9 mouse cellular contexts compared by ENCODE assay signal in genomic region chr1:161379685-161380424, GRCm38 (mm10). TPM values are rescaled to one million over a fixed set of nuclear protein-coding genes. Genes with fewer than 3 reads are reported as not detected.
DNase-seq lines count a peak whose midpoint lies in the region.
"Had no signal": no experiment of that assay in that cellular context is flagged by ENCODE, and none has a peak within 500 bp of the region (broad histone marks: within the 10 kb centered on the region; RNA-seq: fewer than 3 reads in every experiment).

No protein-coding gene starts in this region.

- peak; percentile 10 for DNase-seq in gastrocnemius, adult 18-20 months (ENCODE audit: low spot score)
- no peak for DNase-seq in gastrocnemius, postnatal 4 days (ENCODE audit: low spot score in 2 of 2)
- peak; percentile 7 for DNase-seq in right cerebral cortex, postnatal 4 days
- no peak for DNase-seq in right cerebral cortex, postnatal 36 days (ENCODE audit: low spot score in 2 of 2)
- DNase-seq in layer of hippocampus, postnatal 14 days (ENCODE audit: low spot score in 2 of 2), result peak; percentile 32 to 80
- no peak for DNase-seq in spleen, adult 12 weeks (ENCODE audit: low spot score)
- DNase-seq in urinary bladder, postnatal 14 days (ENCODE audit: low spot score), result no peak
- DNase-seq in testis, postnatal 14 days (ENCODE audit: low spot score), result no peak

RNA-seq across cellular contexts. Expression of gene Tnfsf4, which starts 15.4 kb away (rescaled TPM):
- not detected for total RNA-seq in gastrocnemius, adult 18-20 months (2021)
- total RNA-seq in gastrocnemius, postnatal 4 days (2021), result not detected
- total RNA-seq in layer of hippocampus, postnatal 14 days (2021), result not detected
- total RNA-seq: left cerebral cortex, adult 2 months had no signal

Comparison
In these comparisons a context has a peak if more than half of its experiments do, and no peak if none do; other contexts are left out.
1. DNase-seq: peak in gastrocnemius, adult 18-20 months (single experiment), right cerebral cortex, postnatal 4 days (single experiment) and layer of hippocampus, postnatal 14 days (2 of 2); none in gastrocnemius, postnatal 4 days (0 of 2), right cerebral cortex, postnatal 36 days (0 of 2), spleen, adult 12 weeks (single experiment), urinary bladder, postnatal 14 days (single experiment) and testis, postnatal 14 days (single experiment).